Mouse (Mus musculus) gonadal fat pad, adult 2 months (tissue): ENCODE measurements around the gene Lexm. TPM values are rescaled to one million over a fixed set of nuclear protein-coding genes. Genes with fewer than 3 reads are reported as not detected.

ENCODE experiments used
- DNase-seq: peaks from one replicate; pipeline ENCODE4 v3.0.0-alpha.2; 2012; ENCODE audit warnings: low read depth
- polyA plus RNA-seq: library from polyadenylated mRNA; depleted of rRNA; stranded (reverse); fragments of >200 nt; gene quantifications from 2 replicates; pipeline ENCODE4 v1.2.3, GENCODE M21; 2012

Lexm gene
- polyA plus RNA-seq, 1 experiment = 0.53 TPM

GRCm38 (mm10) chr4:106624271-106624670 lies 7.2 kb upstream of the Lexm start:
- no peak for DNase-seq

- no peak for DNase-seq
Observed at GRCm38 (mm10) chr4:106622712-106623111, 5.7 kb upstream of the Lexm start.

- peak; percentile 58 for DNase-seq
Observed at GRCm38 (mm10) chr4:106622030-106622493, 5.0 kb upstream of the Lexm start, which contains the start of gene Ttc22. Gene Ttc22 (plus strand): TSS chr4:106622432.

- no peak for DNase-seq
Observed at GRCm38 (mm10) chr4:106621428-106621827, 4.4 kb upstream of the Lexm start.

GRCm38 (mm10) chr4:106618898-106619297 lies 1.9 kb upstream of the Lexm start:
- DNase-seq = no peak

- no peak for DNase-seq
Observed at GRCm38 (mm10) chr4:106615637-106616036, 1.4 kb downstream of the Lexm start.

GRCm38 (mm10) chr4:106614881-106615280 lies 2.2 kb downstream of the Lexm start:
- no peak for DNase-seq

GRCm38 (mm10) chr4:106614180-106614797 lies 2.8 kb downstream of the Lexm start:
- DNase-seq = no peak

GRCm38 (mm10) chr4:106613560-106613959 lies 3.5 kb downstream of the Lexm start:
- no peak for DNase-seq

- no peak for DNase-seq
Observed at GRCm38 (mm10) chr4:106613105-106613504, 3.9 kb downstream of the Lexm start.

- no peak for DNase-seq
Observed at GRCm38 (mm10) chr4:106607905-106608304, 9.1 kb downstream of the Lexm start.

- DNase-seq = no peak
Observed at GRCm38 (mm10) chr4:106606639-106607554, 10.1 kb downstream of the Lexm start.

GRCm38 (mm10) chr4:106600770-106601169 lies 16.3 kb downstream of the Lexm start:
- no peak for DNase-seq

- DNase-seq = no peak
Observed at GRCm38 (mm10) chr4:106599415-106599814, 17.6 kb downstream of the Lexm start.

- no peak for DNase-seq
Observed at GRCm38 (mm10) chr4:106597741-106598140, 19.3 kb downstream of the Lexm start.

GRCm38 (mm10) chr4:106597055-106597454 lies 20.0 kb downstream of the Lexm start:
- no peak for DNase-seq

- DNase-seq = no peak
Observed at GRCm38 (mm10) chr4:106596200-106596599, 20.8 kb downstream of the Lexm start.

GRCm38 (mm10) chr4:106593636-106594035 lies 23.4 kb downstream of the Lexm start:
- DNase-seq = no peak

- DNase-seq = no peak
Observed at GRCm38 (mm10) chr4:106590871-106591270, 26.2 kb downstream of the Lexm start.

- DNase-seq = peak; percentile 61
Observed at GRCm38 (mm10) chr4:106590142-106590541, 26.9 kb downstream of the Lexm start.

GRCm38 (mm10) chr4:106587075-106587474 lies 30.0 kb downstream of the Lexm start:
- no peak for DNase-seq

GRCm38 (mm10) chr4:106584665-106585064 lies 32.4 kb downstream of the Lexm start:
- no peak for DNase-seq
